Mouse (Mus musculus): ENCODE data around the gene Mpo.
A peak's percentile ranks its signal among the peaks of the same experiment; 100 is the strongest.

Gene Mpo

GRCm38 (mm10) chr11:87793460-87793859, at the start of gene Mpo:
TSS of gene Mpo (plus strand) at chr11:87793581.
- DNase-seq: peak in 1 of 2 experiments; percentile 0

DNA sequence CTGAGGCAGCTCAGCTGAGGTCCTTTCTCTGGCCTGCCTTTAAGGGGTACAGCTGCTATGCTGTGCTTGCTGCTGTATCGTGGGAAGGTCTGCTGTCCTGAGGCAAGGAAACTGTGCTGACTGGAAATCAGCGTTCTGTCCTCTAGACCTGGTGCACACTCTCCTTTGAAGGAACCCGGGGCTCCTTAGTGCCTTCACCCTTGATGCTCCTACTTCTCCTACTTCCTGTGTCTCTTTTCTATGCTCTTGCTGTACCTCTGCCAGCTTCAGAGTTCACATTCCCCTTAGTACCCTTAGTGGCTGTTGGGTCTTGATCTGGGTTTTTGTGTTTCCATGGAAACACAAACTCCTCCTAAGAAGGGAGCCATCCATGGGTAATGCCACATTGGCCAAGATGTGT, 49.7 kb upstream of the Mpo start:
- DNase-seq: no peak

GRCm38 (mm10) chr11:87744964-87745363, 48.4 kb upstream of the Mpo start:
- DNase-seq: no peak

GRCm38 (mm10) chr11:87745632-87746555, 47.5 kb upstream of the Mpo start:
- DNase-seq: no peak

- DNase-seq: no peak
Observed at GRCm38 (mm10) chr11:87747312-87747711, 46.1 kb upstream of the Mpo start.

GRCm38 (mm10) chr11:87747716-87748115, 45.7 kb upstream of the Mpo start:
- DNase-seq: no peak

GRCm38 (mm10) chr11:87748132-87749119, 45.0 kb upstream of the Mpo start:
- DNase-seq: no peak

GRCm38 (mm10) chr11:87749192-87750042, 44.0 kb upstream of the Mpo start:
- DNase-seq: no peak

GRCm38 (mm10) chr11:87750043-87750421, 43.3 kb upstream of the Mpo start:
- no peak for DNase-seq

DNA sequence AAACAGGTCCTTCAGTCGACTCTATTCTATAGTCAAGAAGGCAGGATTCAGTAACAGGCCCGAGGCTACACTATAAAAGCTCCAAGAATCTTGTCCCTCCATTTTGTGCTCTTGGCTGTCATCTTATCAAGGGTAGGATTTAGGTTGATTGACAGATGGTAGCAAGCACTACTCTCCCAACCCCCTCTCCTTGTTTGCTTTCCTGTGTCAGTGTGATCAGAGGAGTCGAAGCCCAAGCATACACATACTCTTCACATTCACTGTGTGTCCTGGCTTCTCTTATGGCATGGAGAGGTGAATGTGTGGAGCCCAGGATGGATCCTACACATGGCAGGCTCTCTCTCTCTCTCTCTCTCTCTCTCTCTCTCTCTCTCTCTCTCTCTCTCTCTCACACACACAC, 42.9 kb upstream of the Mpo start:
- DNase-seq: no peak

DNA sequence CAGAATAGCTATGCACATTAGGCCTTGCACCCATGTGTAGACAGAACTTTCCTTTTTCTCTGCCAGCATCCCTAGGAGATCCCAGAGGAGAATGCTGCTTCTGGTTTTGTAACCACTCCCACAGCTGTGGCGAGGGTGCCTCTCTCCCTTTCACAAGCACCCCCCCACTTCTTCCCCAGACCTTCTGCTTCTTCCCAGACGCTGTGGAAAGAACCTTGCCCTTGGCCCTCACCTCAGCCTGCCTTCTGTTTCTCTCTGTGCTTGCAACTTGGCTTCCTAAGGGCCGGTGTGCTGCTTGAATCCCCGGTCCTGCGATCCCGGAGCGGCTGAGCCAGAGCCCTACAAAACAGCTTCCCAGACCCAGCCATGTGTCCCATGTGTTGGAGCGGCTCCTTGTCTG, 42.4 kb upstream of the Mpo start:
- DNase-seq: no peak

GRCm38 (mm10) chr11:87751491-87751966, 41.9 kb upstream of the Mpo start:
- DNase-seq: no peak

DNA sequence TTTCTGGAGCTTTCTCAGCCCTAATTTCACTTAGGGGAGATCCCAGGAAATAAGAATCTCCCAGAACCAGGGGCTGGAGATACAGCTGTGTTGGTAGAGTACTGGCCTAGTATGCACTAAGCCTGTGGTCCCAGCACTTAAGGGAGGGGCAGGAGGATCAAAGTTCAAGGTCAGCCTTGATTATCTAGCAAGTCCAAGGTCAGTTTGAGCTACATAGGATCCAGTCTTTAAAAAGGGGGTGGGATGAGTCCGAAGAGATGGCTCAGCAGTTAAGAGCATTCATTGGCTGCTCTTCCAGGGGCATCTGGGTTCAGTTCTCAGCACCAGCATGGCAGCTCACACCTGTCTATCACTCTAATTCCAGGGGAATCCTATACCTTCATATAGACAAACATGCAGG, 41.1 kb upstream of the Mpo start:
- DNase-seq: no peak

- DNase-seq: no peak
Observed at GRCm38 (mm10) chr11:87753255-87753654, 40.1 kb upstream of the Mpo start.

GRCm38 (mm10) chr11:87753891-87754501, 39.4 kb upstream of the Mpo start:
- no peak for DNase-seq

DNA sequence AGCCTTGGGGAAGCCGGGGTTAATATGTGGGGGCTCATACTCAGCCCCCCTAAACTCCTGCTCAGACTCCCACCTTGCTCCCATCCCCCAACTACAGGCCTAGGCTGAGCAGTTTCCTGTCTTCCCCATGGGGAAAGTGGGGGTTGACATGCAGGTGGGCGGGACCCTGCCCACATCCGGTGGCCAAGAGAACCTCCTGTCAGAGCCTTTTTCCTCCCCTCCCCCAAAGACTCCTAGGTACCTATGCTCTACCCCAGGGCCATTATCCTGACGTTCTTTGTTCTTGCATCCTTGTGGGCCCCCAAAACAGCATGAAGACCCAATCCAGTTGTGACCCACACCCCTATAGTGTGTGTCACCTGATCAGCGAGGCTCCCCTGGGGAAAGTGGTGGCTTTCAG, 38.8 kb upstream of the Mpo start:
- no peak for DNase-seq

- DNase-seq: peak in 1 of 2 experiments; percentile 35
Observed at GRCm38 (mm10) chr11:87755360-87756017, 37.9 kb upstream of the Mpo start.

DNA sequence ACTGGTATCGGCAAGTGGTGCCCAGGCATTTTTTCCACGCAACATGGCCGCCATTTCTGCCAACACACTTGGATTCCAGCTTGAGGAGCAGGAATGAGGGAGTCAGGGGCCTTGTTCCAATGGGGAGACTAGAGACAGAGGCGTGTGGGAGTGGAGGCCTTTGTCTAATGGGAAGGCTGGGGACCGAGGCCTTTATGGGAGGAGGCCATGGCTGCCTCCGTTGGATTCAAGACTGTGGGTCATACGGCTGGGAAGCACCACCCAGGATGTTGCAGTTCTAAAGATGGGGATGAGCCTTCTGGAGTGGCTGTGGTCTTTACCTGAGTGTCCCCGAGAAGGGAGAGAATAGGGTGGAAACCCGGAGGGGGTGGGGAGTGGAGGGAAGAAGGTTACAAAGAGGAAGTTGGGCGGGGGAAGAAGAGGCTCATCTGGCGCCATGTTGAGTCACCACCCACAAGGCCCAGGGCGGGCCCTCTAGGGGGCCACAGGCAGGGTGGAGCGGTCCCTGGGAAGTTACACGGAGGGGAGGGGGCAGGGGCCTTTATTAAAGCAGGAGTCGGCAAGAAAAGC, 37.0 kb upstream of the Mpo start:
- DNase-seq: no peak

DNA sequence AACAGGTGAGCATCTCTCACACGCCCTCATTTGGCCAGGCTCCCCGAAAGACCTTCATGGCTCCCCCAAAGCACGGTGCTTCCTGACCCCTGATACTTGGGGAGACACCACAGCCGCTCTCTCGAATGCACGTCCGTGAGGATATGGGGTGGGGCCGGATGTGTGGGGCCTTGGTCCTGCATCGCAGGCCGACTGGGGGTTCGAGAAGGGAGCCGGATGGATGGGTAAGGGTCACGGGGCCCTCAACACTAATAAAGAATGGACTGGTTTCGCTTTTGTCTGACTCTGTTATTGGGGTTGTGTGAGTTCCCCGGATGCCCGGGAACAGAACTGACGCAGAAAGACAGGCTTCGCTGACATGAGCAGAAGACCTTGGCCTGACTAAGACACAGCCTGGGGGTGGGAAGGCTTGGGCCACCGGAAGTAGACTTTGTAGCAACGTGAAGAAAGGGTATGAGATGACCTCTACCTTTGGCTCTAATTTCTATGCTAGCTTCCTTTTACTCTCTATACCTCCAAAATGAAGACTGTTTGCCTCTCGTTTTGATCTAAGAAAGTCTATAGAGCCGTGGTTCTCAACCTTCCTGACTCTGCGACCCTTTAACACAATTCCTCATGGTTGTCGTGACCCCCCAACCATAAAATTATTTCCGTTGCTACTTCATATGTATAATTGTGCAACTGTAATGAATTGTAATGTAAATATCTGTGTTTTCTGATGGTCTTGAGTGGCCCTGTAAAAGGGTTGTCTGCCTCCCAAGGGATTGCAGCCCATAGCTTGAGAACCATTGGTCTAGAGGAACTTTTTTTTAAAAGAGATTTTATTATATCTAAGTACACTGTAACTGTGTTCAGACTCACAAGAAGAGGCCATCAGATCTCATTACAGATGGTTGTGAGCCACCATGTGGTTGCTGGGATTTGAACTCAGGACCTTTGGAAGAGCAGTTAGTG, 36.1 kb upstream of the Mpo start:
- DNase-seq: no peak

Measured in cerebellum, postnatal 10 days (tissue).